Mouse (Mus musculus) forebrain, embryonic 16.5 days (tissue): ENCODE data around the gene Slc35f4. TPM values are rescaled to one million over a fixed set of nuclear protein-coding genes. Genes with fewer than 3 reads are reported as not detected.

Experiments
- ATAC-seq: fragments of 200-750 bp; cut with Nextera tagmentation; 2 replicates; pipeline ENCODE4 v1.8.0; 2017; ENCODE audit warnings: mild to moderate bottlenecking, moderate library complexity
- H3K27ac ChIP-seq: fragments of 300-500 bp; sonication (generic); 2 replicates; pipeline ENCODE4 v1.5.1; 2014; ENCODE audit warnings: low read length, control low read depth
- H3K27me3 ChIP-seq: fragments of 300-500 bp; sonication (generic); replicated peaks from 2 replicates; pipeline ENCODE4 v1.6.1; 2014; ENCODE audit warnings: low read length; ENCODE audit not compliant: control insufficient read depth, insufficient read depth
- H3K36me3 ChIP-seq: fragments of 300-500 bp; sonication (generic); 2 replicates; pipeline ENCODE4 v1.6.1; 2014; ENCODE audit not compliant: control insufficient read depth, insufficient read depth
- H3K4me1 ChIP-seq: fragments of 300-500 bp; sonication (generic); replicated peaks from 2 replicates; pipeline ENCODE4 v1.6.1; 2014; ENCODE audit warnings: low read length; ENCODE audit not compliant: control insufficient read depth, insufficient read depth
- H3K4me2 ChIP-seq: fragments of 300-500 bp; sonication (generic); 2 replicates; pipeline ENCODE4 v1.6.1; 2014; ENCODE audit warnings: mild to moderate bottlenecking, low read length, control low read depth
- H3K4me3 ChIP-seq: fragments of 300-500 bp; sonication (generic); replicated peaks from 2 replicates; pipeline ENCODE4 v1.5.1; 2014; ENCODE audit warnings: mild to moderate bottlenecking, low read length, control low read depth
- H3K9ac ChIP-seq: fragments of 300-500 bp; sonication (generic); replicated peaks from 2 replicates; pipeline ENCODE4 v1.6.1; 2014; ENCODE audit warnings: low read depth, low read length, control low read depth
- H3K9me3 ChIP-seq: fragments of 300-500 bp; sonication (generic); 2 replicates; pipeline ENCODE4 v1.6.1; 2016; ENCODE audit warnings: low read length; ENCODE audit not compliant: control insufficient read depth
- WGBS: fragments of 180-500 bp; shearing (Covaris S2); extraction: QIAGEN DNeasy Blood & Tissue Kit; methylation state at CpG from one replicate; pipeline ENCODE4 v1.1.7; 2014; 5-methylcytosine and 5-hydroxymethylcytosine counted together
- polyA plus RNA-seq: library from polyadenylated mRNA; unstranded; fragments of >200 nt; fragmentation: Nextera tagmentation; extraction: Ambion mirVana; gene quantifications from 2 replicates; pipeline ENCODE4 v1.2.1, GENCODE M21; 2015

The Slc35f4 gene
- polyA plus RNA-seq, 1 experiment from 2014 or later, result 9.0 TPM

DNA sequence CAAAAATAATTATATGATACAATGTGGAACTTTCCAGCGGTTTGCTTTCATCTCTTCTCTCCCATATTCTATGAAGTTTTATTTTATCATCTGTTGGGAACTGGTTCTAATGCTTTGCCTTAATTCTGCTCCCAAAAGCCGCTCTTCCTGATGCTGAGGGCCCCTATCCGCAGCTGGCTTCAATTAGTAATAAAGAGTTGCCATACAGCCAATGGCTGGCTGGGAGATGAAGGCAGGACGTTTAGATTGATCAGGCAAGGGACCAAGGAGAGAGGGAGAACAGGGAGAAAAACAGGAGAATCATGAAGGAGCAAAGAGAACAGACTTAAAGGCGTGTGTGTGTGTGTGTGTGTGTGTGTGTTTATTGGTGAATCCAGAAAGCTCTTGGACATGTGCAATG, 94.0 kb downstream of the Slc35f4 start:
- Histone ChIP-seq H3K4me2 (no peak overlapping the region), H3K36me3 (no peaks in the 10 kb centered on the region), H3K9ac (no peak overlapping the region), H3K27ac (no peak overlapping the region), H3K4me3 (no peak overlapping the region), H3K9me3 (no peaks in the 10 kb centered on the region), H3K27me3 (no peaks in the 10 kb centered on the region), H3K4me1 (no peaks in the 10 kb centered on the region)
- WGBS, result 85% methylated on average over 5 of the region's 5 CpGs
- ATAC-seq, result no peak

- WGBS, result 37% methylated on average over 1 of the region's 1 CpGs
- no peak overlapping the region for H3K9ac ChIP-seq
- no peak overlapping the region for H3K4me2 ChIP-seq
- no peaks in the 10 kb centered on the region for H3K4me1 ChIP-seq
- no peaks in the 10 kb centered on the region for H3K9me3 ChIP-seq
- no peak for ATAC-seq
- H3K27ac ChIP-seq, result no peak overlapping the region
- no peaks in the 10 kb centered on the region for H3K36me3 ChIP-seq
- no peaks in the 10 kb centered on the region for H3K27me3 ChIP-seq
- no peak overlapping the region for H3K4me3 ChIP-seq
These were observed 133.4 kb downstream of the Slc35f4 start for GRCm38 (mm10) chr14:49392482-49392881.

DNA sequence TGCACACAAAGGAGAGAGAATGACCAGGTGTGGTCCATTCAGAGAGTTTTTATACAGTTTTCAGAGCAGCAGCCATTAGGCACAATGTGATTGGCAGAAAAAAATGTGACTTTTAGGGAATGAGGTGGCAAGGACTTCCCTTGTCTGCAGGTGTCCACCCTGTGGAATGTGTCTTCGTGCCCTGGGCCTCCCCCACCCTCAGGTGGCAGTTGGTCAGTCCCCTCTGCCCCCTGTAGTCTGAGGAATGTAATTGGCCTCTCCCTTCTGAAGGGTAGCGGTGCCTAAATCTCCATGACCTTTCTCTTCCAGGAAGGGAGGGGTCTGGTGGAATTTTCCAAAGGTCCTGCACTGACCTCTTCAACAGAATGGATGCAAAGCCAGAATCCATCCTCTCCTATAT, 163.7 kb downstream of the Slc35f4 start:
- H3K9ac ChIP-seq, result no peak overlapping the region
- no peak overlapping the region for H3K4me2 ChIP-seq
- no peaks in the 10 kb centered on the region for H3K36me3 ChIP-seq
- no peak overlapping the region for H3K27ac ChIP-seq
- ATAC-seq, result no peak
- no peaks in the 10 kb centered on the region for H3K4me1 ChIP-seq
- 58% methylated on average over 2 of the region's 2 CpGs for WGBS
- H3K4me3 ChIP-seq, result no peak overlapping the region
- no peaks in the 10 kb centered on the region for H3K27me3 ChIP-seq
- no peaks in the 10 kb centered on the region for H3K9me3 ChIP-seq

DNA sequence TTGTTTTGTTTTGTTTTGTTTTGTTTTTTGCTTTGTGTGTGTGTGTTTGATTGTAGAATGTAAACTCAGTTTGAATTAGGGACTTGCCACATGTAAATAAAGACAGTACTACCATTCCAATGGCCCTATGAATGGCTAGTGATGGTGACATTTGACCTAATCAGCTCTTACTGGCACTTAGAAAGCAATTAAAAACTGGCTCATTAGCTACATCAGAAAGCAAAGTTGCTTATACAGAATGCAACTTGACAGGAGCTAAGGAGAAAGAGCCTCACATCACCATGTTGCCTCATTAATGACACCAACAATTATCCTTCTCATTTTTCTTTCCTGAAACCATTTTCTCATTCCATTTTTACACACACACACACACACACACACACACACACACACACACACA, 170.3 kb downstream of the Slc35f4 start:
- Histone ChIP-seq H3K4me1 (no peaks in the 10 kb centered on the region), H3K4me3 (no peak overlapping the region), H3K27me3 (no peaks in the 10 kb centered on the region), H3K9me3 (no peaks in the 10 kb centered on the region), H3K4me2 (no peak overlapping the region), H3K9ac (no peak overlapping the region), H3K27ac (no peak overlapping the region), H3K36me3 (no peaks in the 10 kb centered on the region)
- ATAC-seq, result no peak

DNA sequence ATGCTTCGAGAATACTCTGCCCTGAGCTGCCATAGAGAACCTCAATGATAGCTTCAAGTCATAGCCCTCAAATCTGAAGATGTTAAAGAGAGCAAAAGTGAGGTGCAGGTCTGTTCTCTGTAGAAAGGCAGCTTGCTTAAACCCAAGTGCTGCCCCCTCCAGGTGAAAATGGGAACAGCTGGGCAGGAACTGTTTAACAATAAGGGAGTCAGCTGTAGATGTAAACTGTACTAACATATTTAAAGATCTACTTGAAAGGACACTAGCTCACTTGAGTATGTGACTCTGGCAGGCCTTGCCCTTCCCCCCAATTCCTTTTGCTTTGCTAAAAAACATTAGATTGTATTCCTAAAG, 177.0 kb downstream of the Slc35f4 start:
- H3K4me2 ChIP-seq, result no peak overlapping the region
- H3K9me3 ChIP-seq, result no peaks in the 10 kb centered on the region
- H3K4me1 ChIP-seq, result no peaks in the 10 kb centered on the region
- H3K27me3 ChIP-seq, result no peaks in the 10 kb centered on the region
- no peak overlapping the region for H3K27ac ChIP-seq
- H3K9ac ChIP-seq, result no peak overlapping the region
- ATAC-seq, result 0 out of 2 replicates have a peak, but pooled peaks have one; percentile 3
- 41% methylated on average over 1 of the region's 1 CpGs for WGBS
- no peaks in the 10 kb centered on the region for H3K36me3 ChIP-seq
- H3K4me3 ChIP-seq, result no peak overlapping the region

DNA sequence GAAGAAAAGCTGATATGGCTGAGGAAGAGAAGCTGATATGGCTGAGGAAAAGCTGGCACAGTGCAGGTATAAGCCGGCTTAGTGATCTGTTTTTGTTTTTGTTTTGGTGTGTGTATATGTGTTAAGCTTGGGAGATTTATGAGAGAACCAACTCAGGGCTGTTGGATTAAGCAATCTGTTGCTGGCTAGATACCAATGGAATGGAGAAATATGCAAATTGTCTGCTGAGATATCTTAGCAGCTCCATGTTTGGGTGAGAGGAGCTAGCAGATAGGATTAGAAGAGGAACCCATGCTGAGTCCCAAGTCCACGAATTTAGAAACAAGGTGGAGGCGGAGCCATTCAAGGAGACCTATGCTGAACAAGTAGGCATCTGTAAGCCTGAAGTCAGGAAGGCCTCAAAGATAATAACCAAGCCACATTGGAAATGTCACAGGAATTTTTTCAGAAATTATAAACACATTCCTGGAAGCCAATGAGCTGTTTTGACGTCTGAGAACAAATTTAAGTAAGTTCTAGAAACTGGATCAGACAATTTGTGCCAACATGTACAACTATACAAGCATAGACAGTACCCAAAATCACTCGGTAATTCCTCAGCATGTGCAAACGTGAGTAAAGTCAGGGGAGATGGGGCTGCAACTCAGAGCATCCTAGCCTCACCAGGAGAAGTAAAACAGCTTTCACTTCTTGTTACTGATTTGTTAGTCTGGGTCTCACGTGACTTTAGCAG, 177.5 kb downstream of the Slc35f4 start:
- Histone ChIP-seq H3K4me1 (no peaks in the 10 kb centered on the region), H3K4me2 (no peak overlapping the region), H3K27me3 (no peaks in the 10 kb centered on the region), H3K27ac (no peak overlapping the region), H3K9me3 (no peaks in the 10 kb centered on the region), H3K4me3 (no peak overlapping the region), H3K9ac (no peak overlapping the region), H3K36me3 (no peaks in the 10 kb centered on the region)
- peak; percentile 82 for ATAC-seq
- WGBS, result 62% methylated on average over 7 of the region's 7 CpGs

- H3K36me3 ChIP-seq, result no peaks in the 10 kb centered on the region
- H3K27me3 ChIP-seq, result no peaks in the 10 kb centered on the region
- H3K4me3 ChIP-seq, result no peak overlapping the region
- no peak overlapping the region for H3K4me2 ChIP-seq
- no peak overlapping the region for H3K27ac ChIP-seq
- 92% methylated on average over 2 of the region's 2 CpGs for WGBS
- peak; percentile 43 for ATAC-seq
- no peaks in the 10 kb centered on the region for H3K9me3 ChIP-seq
- H3K4me1 ChIP-seq, result no peaks in the 10 kb centered on the region
- no peak overlapping the region for H3K9ac ChIP-seq
These were observed 180.0 kb downstream of the Slc35f4 start for GRCm38 (mm10) chr14:49345835-49346234.

- Histone ChIP-seq H3K27ac (no peak overlapping the region), H3K9me3 (no peaks in the 10 kb centered on the region), H3K4me1 (no peaks in the 10 kb centered on the region), H3K4me3 (no peak overlapping the region), H3K9ac (no peak overlapping the region), H3K27me3 (no peaks in the 10 kb centered on the region), H3K4me2 (no peak overlapping the region), H3K36me3 (no peaks in the 10 kb centered on the region)
- WGBS, result 78% methylated on average over 4 of the region's 4 CpGs
- no peak for ATAC-seq
These were observed 188.8 kb downstream of the Slc35f4 start for GRCm38 (mm10) chr14:49337011-49337410.

GRCm38 (mm10) chr14:49333841-49334240, 192.0 kb downstream of the Slc35f4 start:
- H3K27ac ChIP-seq, result no peak overlapping the region
- no peaks in the 10 kb centered on the region for H3K27me3 ChIP-seq
- H3K36me3 ChIP-seq, result no peaks in the 10 kb centered on the region
- no peaks in the 10 kb centered on the region for H3K4me1 ChIP-seq
- no peak overlapping the region for H3K9ac ChIP-seq
- ATAC-seq, result peak; percentile 47; the same call in 1 of the 2 replicates
- WGBS, result 83% methylated on average over 2 of the region's 2 CpGs
- H3K4me2 ChIP-seq, result no peak overlapping the region
- H3K4me3 ChIP-seq, result no peak overlapping the region
- H3K9me3 ChIP-seq, result no peaks in the 10 kb centered on the region

DNA sequence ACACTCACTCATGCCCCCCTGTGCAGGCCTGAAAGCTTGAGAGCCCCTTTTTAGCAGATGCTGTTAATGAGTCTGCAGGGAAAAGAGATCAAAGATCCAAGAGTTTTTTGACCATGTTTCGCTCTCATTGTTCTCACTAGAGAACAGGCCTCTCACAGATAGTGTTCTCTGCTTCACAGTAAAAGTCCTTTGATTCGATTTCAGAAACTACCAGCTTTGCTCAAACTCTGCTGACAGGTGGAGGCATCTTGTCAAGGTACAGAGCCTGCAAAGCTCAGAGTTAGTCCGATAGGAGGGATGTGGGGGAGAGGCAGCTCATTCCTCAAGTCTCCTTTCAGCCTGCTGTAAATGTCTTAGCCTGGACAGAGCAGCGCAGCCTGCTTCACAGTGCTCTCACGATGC, 209.4 kb downstream of the Slc35f4 start:
- no peaks in the 10 kb centered on the region for H3K27me3 ChIP-seq
- H3K27ac ChIP-seq, result no peak overlapping the region
- no peak overlapping the region for H3K4me3 ChIP-seq
- H3K36me3 ChIP-seq, result no peaks in the 10 kb centered on the region
- ATAC-seq, result no peak
- H3K9me3 ChIP-seq, result no peaks in the 10 kb centered on the region
- peaks cover 20% of the 10 kb centered on the region for H3K4me1 ChIP-seq
- no peak overlapping the region for H3K9ac ChIP-seq
- no peak overlapping the region for H3K4me2 ChIP-seq
- 5% methylated on average over 5 of the region's 5 CpGs for WGBS
